In the genomic region with DNA sequence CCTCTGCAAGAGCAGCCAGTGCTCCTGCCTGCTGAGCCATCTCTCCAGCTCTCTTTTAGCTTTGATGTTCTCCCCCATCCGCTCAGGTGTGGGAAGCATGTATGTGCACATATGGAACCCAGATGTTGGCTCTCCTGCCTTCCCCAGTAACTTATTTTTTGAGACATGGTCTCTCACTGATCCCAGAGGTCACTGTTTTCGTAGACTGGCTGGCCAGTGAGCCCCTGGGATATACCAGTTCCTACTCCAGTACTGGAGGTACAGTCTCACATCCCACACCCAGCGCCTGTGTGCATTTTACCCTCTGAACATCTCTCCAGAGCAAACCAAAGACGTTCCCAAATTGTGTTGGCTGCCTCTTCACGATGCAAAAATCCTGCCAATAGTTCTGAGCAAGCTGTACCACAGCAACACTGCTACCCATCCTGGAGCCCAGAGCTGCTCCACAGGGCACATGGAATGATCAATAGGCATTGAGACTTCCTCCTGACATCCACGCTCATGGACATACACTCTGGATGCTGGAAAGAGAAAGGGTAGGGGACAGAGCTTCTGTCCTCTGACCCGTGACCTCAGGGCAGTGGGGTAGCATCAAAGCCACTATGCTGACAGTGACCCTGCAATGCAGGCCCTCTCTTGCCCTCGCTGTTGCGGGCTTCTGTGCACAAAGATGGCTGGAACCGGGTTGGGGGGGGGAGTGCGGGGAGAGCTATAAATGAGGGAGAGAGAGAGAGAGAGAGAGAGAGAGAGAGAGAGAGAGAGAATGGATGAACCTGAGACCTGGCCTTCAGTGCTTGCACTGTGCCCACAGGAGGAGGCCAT, we compare ENCODE assay signal across 8 mouse cellular contexts.
DNase-seq lines count a peak whose midpoint lies in the region; ATAC-seq and TF ChIP-seq lines count a peak whose summit lies in the region.
"Had no signal": no experiment of that assay in that cellular context is flagged by ENCODE, and none has a peak within 500 bp of the region (broad histone marks: within the 10 kb centered on the region; RNA-seq: fewer than 3 reads in every experiment).

No protein-coding gene starts in this region.

- H3K4me2 ChIP-seq in forebrain, embryonic 14.5 days (ENCODE audit: low read length) = peak overlapping the region; percentile 43; the same call in 1 of the 2 replicates
- no peak overlapping the region for H3K4me2 ChIP-seq in limb, embryonic 14.5 days (replicated peaks; ENCODE audit: low read depth, low read length, severe bottlenecking)
- no peak overlapping the region for H3K4me2 ChIP-seq in kidney, embryonic 16.5 days (replicated peaks; ENCODE audit: low read depth, low read length)

- 33% methylated on average over 11 of the region's 11 CpGs for WGBS in forebrain, embryonic 14.5 days
- WGBS in limb, embryonic 14.5 days = 37% methylated on average over 11 of the region's 11 CpGs
- whole genome bisulfite sequencing in kidney, embryonic 16.5 days = 52% methylated on average over 11 of the region's 11 CpGs
- 68% methylated on average over 11 of the region's 11 CpGs for WGBS in kidney, adult 2 months

- H3K4me3 ChIP-seq in forebrain, embryonic 14.5 days (ENCODE audit: low read depth, low read length) = no peak overlapping the region
- no peak overlapping the region for H3K4me3 ChIP-seq in limb, embryonic 14.5 days (replicated peaks; ENCODE audit: low read length)
- no peak overlapping the region for H3K4me3 ChIP-seq in kidney, embryonic 16.5 days (ENCODE audit: low read length)
- H3K4me3 ChIP-seq in kidney, adult 2 months (ENCODE audit: insufficient read depth, low read depth, low read length) = no peak overlapping the region
- H3K4me3 ChIP-seq: megakaryocyte, embryonic 14.5 days had no signal

- H3K27ac ChIP-seq in forebrain, embryonic 14.5 days (ENCODE audit: low read depth, low read length) = peak overlapping the region; percentile 93
- H3K27ac ChIP-seq in limb, embryonic 14.5 days (replicated peaks; ENCODE audit: low read depth, low read length) = no peak overlapping the region
- no peak overlapping the region for H3K27ac ChIP-seq in kidney, embryonic 16.5 days (ENCODE audit: low read length)
- no peak overlapping the region for H3K27ac ChIP-seq in kidney, adult 2 months (ENCODE audit: insufficient read depth, low read depth, low read length)

- peak; percentile 54 for ATAC-seq in forebrain, embryonic 14.5 days
- no peak for ATAC-seq in limb, embryonic 14.5 days (ENCODE audit: low FRiP score, low read depth)
- ATAC-seq in kidney, embryonic 16.5 days (ENCODE audit: low FRiP score, low TSS enrichment) = no peak

- H3K27me3 ChIP-seq in forebrain, embryonic 14.5 days (replicated peaks; ENCODE audit: control insufficient read depth, insufficient read depth, low read length) = no peaks in the 10 kb centered on the region
- H3K27me3 ChIP-seq in limb, embryonic 14.5 days (ENCODE audit: control insufficient read depth, insufficient read depth, low read length) = no peaks in the 10 kb centered on the region
- H3K27me3 ChIP-seq in kidney, embryonic 16.5 days (ENCODE audit: insufficient read depth, low read length) = no peaks in the 10 kb centered on the region
- no peaks in the 10 kb centered on the region for H3K27me3 ChIP-seq in kidney, adult 2 months (replicated peaks; ENCODE audit: control insufficient read depth, insufficient read depth, low read length)

- peak overlapping the region; percentile 36; the same call in 1 of the 2 replicates for H3K9ac ChIP-seq in forebrain, embryonic 14.5 days (ENCODE audit: low read length)
- H3K9ac ChIP-seq in limb, embryonic 14.5 days (ENCODE audit: low read depth, low read length, severe bottlenecking) = no peak overlapping the region
- no peak overlapping the region for H3K9ac ChIP-seq in kidney, embryonic 16.5 days (replicated peaks; ENCODE audit: low read length)

- TF ChIP-seq POLR2A in limb, embryonic 14.5 days (IDR thresholded peaks at IDR 0.05; ENCODE audit: borderline replicate concordance, extremely low read depth, insufficient read depth, insufficient read length) = no peak
- TF ChIP-seq POLR2A in kidney, adult 2 months (IDR thresholded peaks at IDR 0.05; ENCODE audit: low read depth, low read length) = no peak

- peaks cover 25% of the 10 kb centered on the region for H3K4me1 ChIP-seq in forebrain, embryonic 14.5 days (ENCODE audit: control insufficient read depth, insufficient read depth, low read length)
- peaks cover 10% of the 10 kb centered on the region for H3K4me1 ChIP-seq in limb, embryonic 14.5 days (ENCODE audit: control insufficient read depth, insufficient read depth, low read length)
- peaks cover 9% of the 10 kb centered on the region; the same call in 1 of the 2 replicates for H3K4me1 ChIP-seq in kidney, embryonic 16.5 days (ENCODE audit: insufficient read depth, low read length)
- no peaks in the 10 kb centered on the region for H3K4me1 ChIP-seq in kidney, adult 2 months (ENCODE audit: control insufficient read depth, insufficient read depth, low read length)

- H3K9me3 ChIP-seq in forebrain, embryonic 14.5 days (replicated peaks; ENCODE audit: control insufficient read depth, low read length) = no peaks in the 10 kb centered on the region
- H3K9me3 ChIP-seq in limb, embryonic 14.5 days (ENCODE audit: control insufficient read depth, low read length) = no peaks in the 10 kb centered on the region
- no peaks in the 10 kb centered on the region for H3K9me3 ChIP-seq in kidney, embryonic 16.5 days (ENCODE audit: low read length)
- H3K9me3 ChIP-seq: megakaryocyte, embryonic 14.5 days had no signal

- TF ChIP-seq CTCF in kidney, adult 2 months (conservative IDR thresholded peaks at IDR 0.05; ENCODE audit: insufficient read depth, insufficient read length, low read depth, low read length) = no peak

- DNase-seq in forebrain, embryonic 14.5 days (ENCODE audit: low spot score) = peak; percentile 41
- DNase-seq in layer of hippocampus, adult 18-20 months (ENCODE audit: low spot score in 2 of 2) = peak; percentile 21 to 65
- peak; percentile 28 for DNase-seq in limb, embryonic 14.5 days (ENCODE audit: low spot score)
- peak; percentile 77 for DNase-seq in telencephalon, adult 2 months (ENCODE audit: low read depth, low spot score)
- DNase-seq in cerebellum, adult 9-11 months = no peak
- no peak for DNase-seq in kidney, adult 2 months

- H3K36me3 ChIP-seq in forebrain, embryonic 14.5 days (ENCODE audit: control insufficient read depth, insufficient read depth, low read length) = no peaks in the 10 kb centered on the region
- H3K36me3 ChIP-seq in limb, embryonic 14.5 days (ENCODE audit: control insufficient read depth, insufficient read depth, low read length) = no peaks in the 10 kb centered on the region
- H3K36me3 ChIP-seq in kidney, embryonic 16.5 days (ENCODE audit: insufficient read depth, low read length) = no peaks in the 10 kb centered on the region
- no peaks in the 10 kb centered on the region for H3K36me3 ChIP-seq in kidney, adult 2 months (ENCODE audit: control insufficient read depth, insufficient read depth, low read length)

Comparison
In these comparisons a context has a peak if more than half of its experiments do, and no peak if none do; other contexts are left out.
1. DNase-seq: peak in forebrain, embryonic 14.5 days (single experiment), layer of hippocampus, adult 18-20 months (2 of 2), limb, embryonic 14.5 days (single experiment) and telencephalon, adult 2 months (single experiment); none in cerebellum, adult 9-11 months (single experiment) and kidney, adult 2 months (single experiment).